Mouse (Mus musculus) cerebellum, adult 9-11 months (tissue): ENCODE measurements around the gene Cab39l.
"Not testable (repeated sequence)": the region's sequence is repeated elsewhere in the genome, so short reads cannot be mapped to it uniquely, and the experiment has no call there.

Experiments
- DNase-seq: peaks from one replicate; pipeline ENCODE4 v3.0.0; 2022

Cab39l gene

DNA sequence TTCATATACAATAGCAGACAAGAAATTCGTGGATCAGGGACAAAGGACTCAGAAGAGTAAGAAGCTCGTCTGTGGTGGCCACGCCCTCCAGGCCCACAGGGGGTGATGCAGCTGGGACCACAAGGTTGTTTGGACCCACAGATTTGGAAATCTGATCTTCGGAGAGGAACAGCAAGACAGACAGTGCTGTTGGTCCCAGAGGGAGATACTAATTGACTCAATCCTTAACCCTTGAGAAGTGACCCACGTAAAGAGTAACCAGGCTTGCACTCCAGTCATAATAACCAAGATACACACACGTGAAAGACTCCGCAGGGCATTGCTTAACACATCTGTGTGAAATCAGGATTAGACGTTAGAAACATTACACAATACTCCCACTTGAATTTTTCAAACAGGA, 151.1 kb downstream of the Cab39l start:
- no peak for DNase-seq

DNA sequence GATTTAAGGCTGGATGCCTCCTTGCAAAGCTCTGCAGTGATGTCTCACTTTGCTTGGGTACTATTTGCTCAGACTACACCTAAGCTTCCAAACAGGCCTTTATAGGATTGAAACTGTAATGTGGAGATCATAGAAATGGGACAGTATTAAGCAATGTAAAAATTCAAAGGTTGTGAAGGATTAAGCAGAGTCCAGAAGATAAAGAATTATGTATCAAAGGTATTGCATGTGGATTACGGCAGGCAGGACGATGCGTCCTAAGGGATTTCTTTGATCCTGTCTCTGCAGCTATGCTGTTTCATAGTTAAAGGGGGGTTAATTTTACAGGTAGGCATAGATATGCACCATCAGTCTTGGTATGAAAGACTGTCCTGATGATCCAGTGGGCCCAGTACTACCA, 151.8 kb downstream of the Cab39l start:
- DNase-seq, result no peak

DNA sequence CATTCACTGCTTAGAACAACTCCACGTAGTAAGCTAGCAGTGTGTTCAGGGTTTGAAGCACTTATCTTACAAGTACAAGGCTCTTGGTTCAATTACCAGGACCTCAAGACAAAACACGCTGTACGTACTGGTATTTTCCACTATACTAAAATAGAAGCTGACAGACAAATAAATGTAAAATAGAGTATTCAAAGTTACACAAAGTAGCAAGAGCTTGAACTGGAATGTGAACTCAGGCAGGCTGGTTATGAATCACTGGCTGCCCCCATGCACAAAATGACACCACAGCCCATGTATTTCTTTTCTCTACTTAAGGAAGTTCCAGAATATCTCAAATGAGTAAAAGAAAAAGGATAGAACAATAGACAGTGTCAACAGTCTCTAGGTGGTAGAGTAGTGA, 154.2 kb downstream of the Cab39l start:
- no peak for DNase-seq

DNA sequence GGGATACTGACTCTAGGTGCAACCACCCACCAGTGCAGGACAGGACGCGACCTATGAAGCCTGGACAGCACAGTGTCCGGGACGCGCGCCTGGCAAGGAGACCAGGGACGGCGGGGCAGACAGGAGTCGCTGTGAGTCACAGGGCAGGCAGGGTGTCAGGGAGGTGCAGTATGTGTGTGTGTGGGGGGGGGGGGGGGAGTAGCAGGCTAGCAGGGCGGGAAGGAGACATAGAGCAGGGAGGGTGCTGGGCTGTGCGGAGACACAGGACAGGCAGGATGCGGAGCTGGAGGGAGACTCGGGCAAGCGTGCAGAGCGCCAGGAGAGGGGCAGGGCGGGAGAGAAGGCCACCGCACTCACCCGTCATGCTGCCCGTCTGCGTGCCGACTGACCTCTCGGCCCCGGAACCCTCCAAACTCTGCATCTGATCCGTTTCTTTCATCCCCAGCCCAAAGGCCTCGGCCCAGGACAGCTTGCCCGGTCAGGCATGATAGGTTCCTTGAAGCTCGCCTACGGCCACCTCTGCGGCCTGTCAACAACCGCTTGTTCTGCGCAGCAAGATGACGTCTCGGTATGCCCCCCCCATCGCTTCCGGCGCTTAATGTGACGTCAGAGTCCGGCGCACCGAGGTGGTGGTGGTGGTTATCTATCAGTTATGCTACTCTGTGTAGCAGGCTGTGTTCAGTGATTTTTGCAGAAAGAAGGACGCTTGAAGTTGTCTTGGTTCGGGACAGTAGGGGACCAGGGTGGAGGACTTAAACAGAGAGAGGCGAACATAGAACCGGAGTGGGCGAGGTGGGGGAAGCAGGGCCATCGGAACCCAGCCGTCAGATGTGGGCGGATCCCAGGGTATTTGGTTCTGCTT, 156.9 kb downstream of the Cab39l start, which contains the start of gene Cdadc1:
TSS of gene Cdadc1 (minus strand) at position 562 of the 862 bp plus-strand sequence.
- peak; percentile 95 for DNase-seq

DNA sequence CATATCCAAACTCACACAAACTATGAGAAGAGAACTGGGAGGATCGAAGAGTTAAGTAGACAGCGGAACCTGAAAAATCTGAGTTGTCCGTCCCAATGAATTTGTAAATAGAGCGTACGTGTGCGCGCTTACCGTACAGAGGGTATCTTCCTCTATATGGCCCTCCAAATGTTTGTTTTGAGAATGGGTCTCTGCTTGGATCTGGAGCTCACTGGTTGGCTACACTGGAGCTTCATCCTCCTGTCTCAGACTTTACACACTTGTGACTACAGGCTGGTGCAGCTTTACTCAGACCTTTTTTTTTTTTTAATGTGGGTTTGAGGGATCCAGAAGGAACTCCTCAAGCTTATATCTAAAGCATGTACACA, 157.5 kb downstream of the Cab39l start:
- no peak for DNase-seq

DNA sequence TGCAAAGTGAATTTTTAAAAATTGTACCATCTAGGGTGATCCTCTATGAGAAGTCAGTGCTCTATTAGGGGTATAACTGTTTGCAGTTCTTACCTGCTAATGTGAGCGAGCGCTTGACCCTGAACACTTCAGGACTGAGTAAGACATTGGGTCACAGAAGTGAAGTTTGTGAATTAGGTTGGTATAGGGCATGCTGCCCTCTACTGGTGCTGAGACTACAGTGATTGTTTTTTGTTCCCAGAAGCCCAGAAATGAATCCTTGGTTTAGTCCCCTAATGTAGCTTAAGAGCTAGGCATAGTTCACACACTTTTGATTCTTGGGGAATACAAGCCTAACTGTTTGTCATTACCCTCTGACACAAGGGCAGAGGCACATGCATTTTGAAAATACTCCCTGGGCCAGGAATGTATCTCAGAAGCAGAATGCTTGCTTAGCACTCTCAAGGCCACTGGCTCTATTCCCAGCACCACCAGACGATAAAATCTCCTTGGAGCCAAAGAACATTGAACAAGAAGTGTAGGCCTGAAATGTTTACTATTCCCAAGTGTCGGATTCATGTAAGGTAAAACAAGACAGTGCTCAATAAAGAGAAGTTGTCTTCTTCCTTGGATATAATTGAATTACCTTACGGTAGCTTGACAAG, 163.4 kb downstream of the Cab39l start:
- DNase-seq, result no peak

DNA sequence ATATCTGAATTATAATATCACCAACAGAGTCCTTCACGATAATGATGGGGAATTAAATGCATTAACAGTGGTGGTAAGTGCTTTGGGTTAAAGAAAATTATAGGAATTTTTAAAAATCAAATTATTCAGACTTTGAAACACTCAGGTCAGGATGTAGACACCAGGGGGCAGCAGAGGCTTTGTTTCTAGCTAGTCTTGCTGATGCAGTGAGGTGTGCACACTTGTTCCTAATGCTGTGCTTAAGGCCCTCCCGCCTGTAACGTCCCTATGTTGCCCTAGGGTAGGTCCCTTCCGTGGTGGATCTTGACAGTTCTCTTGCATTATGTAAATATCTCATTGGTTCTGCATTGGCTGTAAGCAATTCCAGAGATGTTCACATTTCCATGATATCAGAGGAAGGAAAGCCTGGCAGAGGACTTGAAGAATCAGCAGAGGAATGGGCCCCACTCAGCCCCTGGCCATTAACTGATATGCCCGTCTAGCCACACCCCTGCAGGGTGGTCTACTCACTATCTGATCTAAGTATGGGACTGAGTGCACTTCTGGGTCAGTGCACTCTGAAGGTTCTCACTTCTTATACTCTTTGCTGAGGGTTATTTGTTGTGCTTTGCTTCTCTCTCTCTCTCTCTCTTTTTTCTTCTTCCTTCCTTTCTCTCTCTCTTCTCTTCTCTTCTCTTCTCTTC, 165.0 kb downstream of the Cab39l start:
- peak; percentile 36 for DNase-seq

DNA sequence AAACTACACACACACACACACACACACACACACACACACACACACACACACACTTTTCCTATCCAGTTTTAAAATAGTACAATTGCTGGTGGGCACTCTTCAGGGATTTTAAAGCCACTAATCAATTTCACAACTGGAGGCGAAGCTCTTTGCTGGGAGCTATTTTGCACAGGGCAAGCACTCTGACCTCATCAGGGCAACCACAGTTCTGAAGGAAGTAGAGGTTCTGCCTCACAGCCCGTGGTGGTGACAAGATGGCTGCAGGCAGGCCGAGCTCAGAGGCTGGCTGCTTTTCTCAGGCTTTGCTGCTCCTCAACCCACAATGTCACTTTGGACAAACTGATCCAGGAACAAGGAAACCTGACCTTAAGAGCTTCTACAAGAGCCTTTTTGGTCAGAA, 166.2 kb downstream of the Cab39l start:
- DNase-seq, result no peak

DNA sequence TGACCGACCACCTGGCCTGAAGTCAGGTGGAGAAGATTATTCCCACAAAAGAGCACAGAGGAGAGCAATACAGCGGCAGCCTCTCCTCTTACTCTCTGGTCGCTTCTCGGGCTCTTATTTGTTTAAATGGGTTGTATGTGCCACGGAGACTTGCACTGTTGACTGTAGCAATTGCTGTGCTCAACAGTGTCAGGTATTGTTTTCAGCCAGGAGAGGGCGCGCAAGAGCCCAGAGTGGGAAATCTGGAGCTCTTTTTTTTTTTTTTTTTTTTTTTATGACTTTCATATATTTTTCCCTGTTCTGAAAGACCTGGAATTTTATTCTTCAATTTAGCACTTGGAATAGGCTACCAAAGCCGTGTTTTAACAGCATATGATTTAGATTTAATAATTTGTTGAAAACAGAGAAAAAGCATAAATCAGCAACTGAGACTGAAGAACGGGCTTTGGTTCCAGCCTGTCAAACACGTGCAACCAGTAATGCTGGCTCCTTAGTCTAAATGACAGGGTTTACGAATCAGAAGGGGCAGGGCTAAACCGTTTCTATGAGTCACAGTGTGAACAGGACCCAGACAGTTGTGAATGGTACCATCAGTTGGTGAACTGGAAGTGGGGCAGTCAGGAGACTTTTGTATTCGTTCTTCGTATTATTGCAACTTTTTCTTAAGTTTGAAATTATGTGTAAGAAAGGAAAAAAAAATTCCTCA, 172.3 kb downstream of the Cab39l start:
- DNase-seq, result no peak

DNA sequence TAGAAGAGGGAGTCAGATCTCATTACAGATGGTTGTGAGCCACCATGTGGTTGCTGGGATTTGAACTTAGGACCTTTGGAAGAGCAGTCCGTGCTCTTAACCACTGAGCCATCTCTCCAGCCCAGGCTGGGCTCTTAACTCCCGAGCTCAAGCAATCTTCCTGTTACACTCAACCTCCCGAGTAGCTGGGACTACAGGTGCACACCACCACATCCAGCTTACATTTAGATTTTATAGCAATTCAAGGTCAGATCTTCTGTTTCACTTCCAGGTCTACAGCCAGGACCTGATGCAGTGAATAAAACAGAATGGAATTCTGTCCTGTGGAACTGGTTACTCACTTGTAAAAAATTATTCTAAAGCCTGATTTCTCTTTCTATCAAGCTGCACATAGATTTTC, 173.4 kb downstream of the Cab39l start:
- DNase-seq, result not testable (repeated sequence)

DNA sequence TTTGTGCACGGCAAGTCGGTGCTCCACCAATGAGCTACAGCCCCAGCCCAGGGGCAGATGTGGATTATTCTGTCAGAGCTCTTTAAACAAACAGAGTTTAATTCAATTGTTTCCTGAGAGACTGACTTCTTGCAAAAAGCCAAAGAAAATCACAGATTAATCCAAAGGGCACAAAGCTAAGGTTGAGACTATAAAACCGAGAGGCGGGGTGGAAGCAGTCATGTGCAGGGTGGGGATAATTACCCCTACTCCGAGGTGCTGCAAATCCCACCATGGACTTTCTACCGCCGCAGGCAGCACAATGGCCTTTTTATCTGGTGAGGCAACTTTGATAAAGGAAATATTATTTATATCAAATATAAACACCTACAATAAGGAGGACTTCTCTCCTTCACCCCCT, 176.0 kb downstream of the Cab39l start:
- DNase-seq, result no peak

DNA sequence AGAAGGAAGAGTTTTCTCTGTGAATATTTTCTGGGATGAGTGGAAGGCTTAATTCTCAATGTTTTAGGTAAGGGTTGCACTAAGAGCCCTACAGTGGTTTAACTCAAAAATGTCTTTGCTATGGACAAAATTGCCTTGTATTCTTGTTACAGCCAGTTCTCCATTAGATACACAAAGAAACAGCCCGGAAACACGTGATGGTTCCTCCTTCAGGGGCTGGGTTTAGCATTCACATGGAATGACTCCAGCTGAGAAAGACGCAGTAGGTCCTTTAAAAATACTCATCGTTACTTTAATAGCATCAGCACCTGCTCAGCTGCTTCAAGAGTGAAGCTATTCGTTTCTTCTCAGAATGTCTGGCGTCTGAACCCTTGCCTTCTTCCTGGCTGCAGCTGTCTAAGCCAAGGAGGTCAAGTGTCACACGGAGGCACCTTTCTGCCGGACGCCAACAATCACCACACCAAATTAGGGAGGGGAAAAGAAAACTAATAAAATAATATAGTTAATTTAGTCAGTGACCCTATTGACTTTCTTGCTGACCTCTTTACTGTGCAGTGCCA, 183.6 kb downstream of the Cab39l start:
- no peak for DNase-seq

DNA sequence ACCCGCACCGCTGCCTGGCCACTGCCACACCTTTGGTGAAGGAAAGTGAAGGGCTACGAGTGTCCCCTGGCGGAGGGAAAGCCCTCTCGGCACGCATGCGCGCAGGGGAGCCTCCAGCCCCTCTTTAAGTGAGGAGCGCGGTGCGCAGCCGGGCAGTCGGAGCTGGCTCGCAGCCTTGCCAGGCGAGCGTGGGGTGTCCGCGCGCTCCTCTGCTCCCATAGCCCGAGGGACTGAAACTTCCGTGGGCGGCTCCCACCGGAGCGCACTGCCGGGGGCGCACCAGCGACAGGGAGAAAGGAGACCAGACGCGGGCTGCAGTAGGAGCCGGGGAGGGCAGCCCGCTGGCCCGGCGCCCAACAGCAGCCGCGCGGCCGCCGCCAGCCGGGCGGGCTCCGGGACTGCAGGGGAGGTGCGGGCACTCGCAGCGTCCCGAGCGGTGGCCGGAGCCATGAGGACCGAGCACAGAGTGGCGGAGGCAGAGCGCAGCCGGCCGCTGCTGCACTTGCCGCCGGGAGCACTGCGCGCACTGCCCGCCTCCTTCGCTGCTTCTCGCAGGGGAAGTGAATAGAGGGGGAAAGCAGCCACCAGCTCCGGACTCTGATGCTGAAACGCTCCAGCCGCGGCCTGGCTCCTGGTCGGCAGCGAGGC, 184.5 kb downstream of the Cab39l start, which contains the start of gene Shisa2:
TSS of gene Shisa2 (plus strand) at position 151 of the 648 bp plus-strand sequence.
- peak; percentile 23 for DNase-seq

DNA sequence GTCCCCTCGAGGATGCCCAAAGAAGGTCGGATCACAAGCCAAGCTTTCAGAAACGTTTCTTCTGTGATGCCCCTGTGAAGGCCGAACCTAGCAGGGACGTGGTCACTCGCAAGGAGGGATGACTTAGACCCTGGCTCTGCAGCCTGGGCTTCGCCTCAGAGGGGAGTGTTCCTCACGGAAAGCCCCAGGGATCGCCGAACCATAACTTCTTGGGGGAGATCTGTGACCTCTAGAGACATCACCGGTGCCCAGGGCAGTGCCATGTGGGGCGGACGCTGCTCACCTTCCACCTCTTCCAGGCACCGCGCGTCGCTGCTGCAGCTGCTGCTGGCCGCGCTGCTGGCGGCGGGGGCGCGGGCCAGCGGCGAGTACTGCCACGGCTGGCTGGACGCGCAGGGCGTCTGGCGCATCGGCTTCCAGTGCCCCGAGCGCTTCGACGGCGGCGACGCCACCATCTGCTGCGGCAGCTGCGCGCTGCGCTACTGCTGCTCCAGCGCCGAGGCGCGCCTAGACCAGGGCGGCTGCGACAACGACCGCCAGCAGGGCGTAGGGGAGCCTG, 185.1 kb downstream of the Cab39l start:
- no peak for DNase-seq

DNA sequence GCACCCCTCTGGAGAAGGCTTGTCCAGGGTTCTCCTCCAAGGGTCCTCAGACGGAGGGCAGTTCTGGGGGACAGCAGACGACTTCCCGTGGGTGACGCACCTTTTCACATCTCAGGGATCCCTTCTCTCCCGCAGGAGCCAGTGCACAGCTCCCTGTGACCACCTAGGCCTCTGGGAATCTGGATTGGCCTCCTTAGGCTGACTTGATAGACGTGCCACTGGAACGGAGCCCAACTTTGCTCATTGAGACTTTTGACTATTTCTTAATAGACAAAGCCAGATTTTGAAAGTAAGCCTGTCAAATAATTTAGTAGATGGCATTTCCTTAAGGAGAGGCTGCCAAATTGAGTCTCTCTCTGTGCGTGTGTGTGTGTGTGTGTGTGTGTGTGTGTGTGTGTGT, 185.9 kb downstream of the Cab39l start:
- DNase-seq, result no peak

DNA sequence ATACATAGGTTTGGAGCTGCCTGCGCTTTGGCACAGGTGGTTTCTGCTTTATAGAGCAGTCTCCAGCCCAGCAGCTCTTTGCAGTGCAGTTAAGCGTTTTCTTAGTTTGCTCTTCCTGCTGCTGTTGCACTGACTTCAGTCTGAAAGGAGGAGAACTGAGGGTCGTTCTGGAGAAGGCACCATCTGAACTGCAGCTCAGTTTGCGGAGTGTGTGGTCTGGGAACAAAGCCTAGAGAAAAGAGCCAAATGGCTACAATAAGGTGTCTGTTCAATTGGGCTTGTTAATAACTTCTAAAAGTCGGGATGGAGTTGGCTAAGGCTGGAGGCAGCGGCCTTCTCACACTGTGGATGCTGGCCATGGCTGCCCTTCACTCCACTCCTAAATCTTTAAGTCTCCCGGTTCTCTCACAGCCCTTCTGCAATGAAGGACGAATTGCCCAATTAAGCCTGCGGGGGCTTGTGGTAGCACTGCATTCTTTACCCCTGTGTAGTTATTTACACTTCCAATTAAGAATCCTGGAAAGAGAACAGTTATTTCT, 186.4 kb downstream of the Cab39l start:
- no peak for DNase-seq

DNA sequence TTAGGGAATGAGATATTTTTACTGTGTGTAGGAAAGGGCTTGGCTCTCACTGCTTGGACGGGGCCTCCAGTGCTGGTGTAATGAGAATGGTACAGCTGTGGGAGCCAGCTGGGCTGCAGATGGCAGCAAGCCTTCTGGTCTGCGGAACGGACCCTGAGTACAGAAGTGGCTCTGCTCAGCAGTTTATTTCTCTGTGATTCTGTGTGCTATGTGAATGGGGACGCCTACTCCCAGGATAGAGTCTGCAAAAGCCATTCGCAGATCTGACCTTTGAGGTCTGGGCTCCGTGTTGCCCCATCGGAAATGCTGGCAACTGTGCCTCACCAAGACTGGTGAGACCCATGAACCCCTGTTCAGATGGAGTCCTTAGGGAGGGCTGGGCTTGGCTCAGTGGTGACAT, 187.1 kb downstream of the Cab39l start:
- DNase-seq, result no peak

DNA sequence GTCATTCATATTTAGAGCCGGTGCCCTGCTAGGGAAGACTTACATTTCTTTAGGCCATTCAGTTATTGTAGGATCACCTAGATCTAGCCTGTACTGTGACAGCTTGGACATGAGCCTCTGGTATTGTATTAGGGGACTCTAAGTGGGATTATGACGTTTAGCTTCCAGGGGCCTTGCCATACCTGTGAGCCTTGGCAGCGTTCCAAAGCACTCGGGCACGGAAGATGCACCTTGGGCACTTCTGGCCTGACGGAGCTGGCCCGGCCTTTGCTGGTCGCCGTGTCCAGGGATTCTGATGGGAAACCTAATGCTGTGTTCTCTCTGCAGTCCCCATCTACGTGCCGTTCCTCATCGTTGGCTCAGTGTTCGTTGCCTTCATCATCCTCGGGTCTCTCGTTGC, 188.5 kb downstream of the Cab39l start:
- DNase-seq, result no peak

DNA sequence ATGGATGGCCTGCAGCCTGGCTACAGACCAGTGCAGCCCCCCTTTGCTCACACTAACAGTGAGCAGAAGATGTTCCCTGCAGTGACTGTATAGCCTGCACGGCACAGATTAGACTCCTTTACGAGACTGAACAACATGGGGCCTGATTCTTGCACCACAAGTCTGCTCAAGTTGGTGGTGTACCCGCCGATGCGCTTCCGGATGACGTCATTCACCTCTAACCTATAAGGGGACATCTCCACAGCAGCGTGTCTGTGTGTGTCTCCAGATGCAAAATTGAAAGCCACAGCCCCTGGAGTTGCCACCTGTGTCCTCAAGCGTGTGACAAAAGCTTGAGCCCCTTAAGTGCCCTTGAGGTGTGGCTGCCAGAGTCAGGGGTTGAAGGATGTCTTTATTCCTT, 189.3 kb downstream of the Cab39l start:
- no peak for DNase-seq

DNA sequence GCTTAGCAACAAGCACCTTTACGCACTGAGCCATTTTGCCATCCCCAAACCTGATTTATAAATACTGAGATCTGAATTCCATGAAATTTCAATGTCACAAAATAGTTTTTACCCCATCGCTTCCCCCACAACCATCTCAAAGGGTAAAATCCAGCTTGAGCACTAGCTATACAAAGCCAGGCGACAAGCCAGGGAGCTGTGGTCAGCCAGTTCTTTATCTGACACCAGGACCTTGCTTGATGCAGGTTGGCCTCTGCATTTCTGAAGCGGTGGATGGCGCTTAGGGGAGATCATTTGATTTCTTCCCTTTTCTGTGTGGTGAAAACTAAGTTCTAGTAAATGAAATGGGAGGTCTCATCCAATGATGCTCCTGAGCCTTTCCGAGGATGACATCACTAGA, 191.3 kb downstream of the Cab39l start:
- DNase-seq, result no peak

DNA sequence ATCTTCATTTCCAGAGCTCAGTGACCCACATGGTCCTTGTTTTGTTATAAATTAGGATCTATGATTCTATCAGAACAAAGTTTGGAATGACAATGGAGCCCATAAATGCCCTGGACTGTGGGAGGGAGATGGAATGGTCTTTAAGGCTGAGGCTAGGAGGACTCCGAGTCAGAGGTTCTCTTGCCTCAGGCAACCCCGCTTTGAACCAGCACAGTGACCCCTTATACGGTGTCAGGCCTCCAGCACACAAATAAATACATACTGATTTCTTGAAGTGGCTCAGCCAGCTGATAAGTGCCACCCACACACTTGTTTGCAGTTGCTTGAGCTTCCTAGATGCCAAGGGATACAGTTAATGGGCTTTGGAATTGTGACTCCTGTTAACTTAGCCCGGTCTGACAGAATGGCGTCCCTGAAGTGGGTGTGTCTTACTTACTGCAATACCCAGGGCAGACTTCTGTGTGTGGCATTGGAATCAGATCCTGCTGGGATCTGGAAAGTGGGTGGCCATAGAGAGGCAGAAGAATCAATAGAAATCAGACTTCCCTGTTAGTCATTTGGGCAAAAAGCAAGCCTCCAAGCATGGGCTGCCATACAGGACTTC, 192.6 kb downstream of the Cab39l start:
- DNase-seq, result no peak
